Mouse (Mus musculus) CH12.LX (cell line): ENCODE results near the gene Fads3.

Source experiments
- CHD1 ChIP-seq: IDR thresholded peaks from 2 replicates; pipeline ENCODE4 v1.6.1; 2012; ENCODE audit warnings: low read depth, low read length, improper control_type of control experiment, inconsistent platforms
- CHD2 ChIP-seq: IDR thresholded peaks from 2 replicates; pipeline ENCODE4 v1.6.1; 2011; ENCODE audit warnings: low read length, improper control_type of control experiment
- CTCF ChIP-seq, 2 experiments: IDR thresholded peaks in 1 of 2; conservative IDR thresholded peaks in 1 of 2; 2 replicates each; pipeline ENCODE4 v1.5.1; 2011 to 2012; ENCODE audit warnings: low read depth in 2 of 2, low read length in 2 of 2, improper control_type of control experiment in 1 of 2, inconsistent platforms in 1 of 2, mild to moderate bottlenecking in 1 of 2, moderate library complexity in 1 of 2
- MEF2A ChIP-seq: IDR thresholded peaks from 2 replicates; pipeline ENCODE4 v1.6.1; 2014; ENCODE audit warnings: low read depth, mild to moderate bottlenecking, inconsistent platforms, low read length, improper control_type of control experiment, borderline replicate concordance
- POLR2A ChIP-seq: IDR thresholded peaks from 2 replicates; pipeline ENCODE4 v1.6.1; 2011; ENCODE audit warnings: low read depth, mild to moderate bottlenecking, improper control_type of control experiment, low read length
- SIN3A ChIP-seq: IDR thresholded peaks from 2 replicates; pipeline ENCODE4 v1.6.1; 2012; ENCODE audit warnings: low read length, improper control_type of control experiment, inconsistent platforms

- TF ChIP-seq CTCF (conservative IDR thresholded peaks at IDR 0.05 in 1 of 2, IDR thresholded peaks at IDR 0.05 in 1 of 2; ENCODE audit: low read depth in 2 of 2, low read length in 2 of 2), result no peak
- no peak for TF ChIP-seq CHD2
- TF ChIP-seq POLR2A, result no peak
- TF ChIP-seq MEF2A, result no peak
- no peak for TF ChIP-seq CHD1
- no peak for TF ChIP-seq SIN3A
Measured at GRCm38 (mm10) chr19:10066502-10066901, 25.1 kb downstream of the Fads3 start.
